Mouse (Mus musculus) spleen, postnatal 14 days (tissue): Measurements from ENCODE around the gene Armc7.
"Not testable (repeated sequence)": the region's sequence is repeated elsewhere in the genome, so short reads cannot be mapped to it uniquely, and the experiment has no call there.

Experiments
- DNase-seq, 2 experiments: peaks; one replicate each; pipeline ENCODE4 v3.0.0; 2021 to 2022; ENCODE audit warnings: low spot score in 2 of 2

Gene Armc7

DNA sequence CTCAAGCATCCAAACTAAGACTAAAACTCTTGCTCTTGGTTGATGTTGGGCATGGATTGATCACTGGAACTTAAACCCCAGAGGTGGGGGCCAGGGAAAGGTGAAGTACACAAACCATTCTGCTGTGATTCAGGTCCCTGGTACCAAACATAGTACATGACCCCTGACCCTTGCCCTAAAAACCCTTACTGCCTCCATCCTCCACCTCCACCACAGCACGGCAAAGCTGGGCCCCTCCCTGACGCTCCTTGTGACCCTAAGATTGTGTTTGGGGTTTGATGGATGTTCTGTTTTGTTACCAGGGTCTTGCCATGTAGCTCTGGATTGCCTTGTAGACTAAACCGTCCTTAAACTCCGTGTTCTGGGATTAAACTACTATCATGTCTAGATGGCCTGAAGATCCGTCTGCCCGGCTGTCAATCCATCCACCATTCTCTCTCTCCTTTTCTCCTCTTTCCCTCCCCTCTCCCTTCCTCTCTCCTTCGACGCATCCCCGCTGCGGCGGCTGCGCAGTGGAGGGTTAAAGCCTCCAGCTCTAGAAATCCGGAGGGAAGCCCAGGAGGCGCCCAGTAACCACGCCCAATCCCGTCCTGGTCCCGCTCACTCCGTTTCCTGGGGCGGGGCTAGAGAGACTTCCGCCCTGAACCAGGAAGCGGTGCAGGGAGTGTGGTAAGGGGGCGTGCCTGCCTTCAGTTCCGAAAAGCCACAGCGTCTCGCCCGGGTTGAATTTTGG is at the start of gene Armc7:
TSS of gene Armc7 (plus strand) at position 643 of the 733 bp plus-strand sequence.
- peak; percentile 86 to 87 for DNase-seq

DNA sequence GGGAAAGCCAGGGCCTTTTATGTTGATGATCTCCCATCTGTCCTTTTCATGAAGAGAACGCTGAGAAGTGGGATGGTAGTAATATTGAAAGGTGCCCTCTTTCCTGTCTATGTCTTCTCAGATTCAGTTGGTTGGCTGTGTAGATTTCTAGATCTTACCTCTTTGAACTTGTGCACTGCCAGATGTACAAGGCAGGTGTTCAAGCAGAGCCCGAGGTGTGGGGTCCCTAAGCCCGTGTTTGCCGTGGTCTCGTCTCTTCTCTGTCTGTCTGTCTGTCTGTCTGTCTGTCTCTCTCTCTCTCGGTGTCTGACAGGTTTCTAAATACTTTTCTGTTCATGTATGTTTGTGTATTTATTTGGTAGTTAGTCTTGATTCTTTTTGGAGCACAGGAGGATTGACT is 49.8 kb upstream of the Armc7 start:
- no peak for DNase-seq

DNA sequence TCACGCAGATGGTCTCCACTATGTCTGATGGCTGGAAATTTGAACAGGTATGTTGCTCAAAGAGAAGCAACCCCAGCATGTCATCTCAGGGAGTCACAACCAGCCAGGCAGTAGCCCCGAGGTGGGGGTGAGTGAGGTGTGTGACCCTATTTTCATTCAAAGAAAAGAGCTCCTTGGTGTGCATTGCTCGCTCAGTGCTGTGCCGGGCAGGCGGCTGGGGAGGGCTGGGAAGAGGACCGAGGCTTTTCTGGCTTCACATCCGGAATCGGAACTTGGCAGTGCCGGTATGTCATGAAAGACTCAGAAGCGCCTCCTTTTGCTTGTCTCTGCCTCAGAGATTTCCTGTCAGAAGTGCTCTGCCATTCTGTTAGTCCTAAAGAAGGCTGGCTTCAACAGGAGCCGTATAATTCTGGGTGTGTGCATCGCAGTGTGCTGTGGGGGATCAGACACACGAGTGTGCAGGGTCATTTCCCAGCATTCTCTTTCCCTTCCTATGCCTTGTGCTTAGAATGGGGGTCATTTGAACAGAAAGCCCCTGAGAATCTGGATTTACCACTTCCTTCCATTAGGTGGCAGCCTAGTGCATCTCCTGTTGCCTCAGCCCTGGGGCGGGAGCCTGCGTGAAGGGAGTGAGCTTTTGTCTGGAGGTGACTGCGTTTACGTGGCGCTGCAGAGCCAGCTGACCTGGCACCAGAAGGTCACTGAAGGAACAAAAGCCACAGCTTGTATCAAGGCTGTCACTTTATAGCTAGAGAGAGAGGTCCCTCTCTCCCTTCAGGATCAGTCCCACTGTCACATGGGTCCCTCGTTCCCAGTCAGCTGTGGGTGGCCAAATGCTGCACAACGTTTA is 47.8 kb upstream of the Armc7 start:
- peak in 1 of 2 experiments; percentile 51 for DNase-seq

DNA sequence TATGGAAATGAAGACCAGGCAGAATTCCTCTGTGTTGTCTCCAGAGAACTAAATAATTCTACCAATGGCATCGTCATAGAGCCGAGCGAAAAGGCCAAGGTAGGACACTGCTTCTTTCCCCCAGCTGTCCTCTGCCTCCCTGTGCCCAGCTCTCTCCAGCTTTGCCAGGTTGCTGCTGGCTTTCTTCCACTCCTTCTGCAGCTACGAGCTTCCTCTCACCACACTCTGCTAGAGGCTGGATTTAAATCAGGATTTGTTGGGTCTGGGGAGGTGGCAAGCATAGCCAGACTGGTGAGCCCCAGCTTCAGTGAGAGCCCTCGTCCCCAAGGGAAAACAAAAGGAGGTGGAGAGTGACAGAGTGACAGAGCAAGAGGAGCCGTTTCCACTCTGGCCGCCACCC is 46.2 kb upstream of the Armc7 start:
- DNase-seq: no peak

DNA sequence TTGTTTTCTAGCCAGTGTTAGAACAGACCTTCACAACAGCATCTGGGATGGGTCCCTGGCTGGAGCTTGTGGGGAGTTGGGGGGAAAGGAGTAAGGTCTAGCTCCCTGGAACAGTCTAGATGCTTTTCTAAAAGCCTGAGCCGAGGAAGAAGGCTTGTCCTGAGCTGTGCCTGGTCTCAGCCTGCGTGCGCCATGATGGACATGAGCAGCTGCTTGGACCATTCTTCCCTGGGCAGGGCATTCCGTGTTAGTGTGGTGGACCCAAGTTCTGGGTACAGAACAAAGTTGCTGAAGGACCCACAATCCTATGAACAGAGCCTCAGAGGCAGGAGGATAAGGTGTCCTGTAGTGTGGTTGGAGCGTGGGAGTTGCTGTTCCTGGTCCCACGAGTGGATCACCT is 44.9 kb upstream of the Armc7 start:
- no peak for DNase-seq

DNA sequence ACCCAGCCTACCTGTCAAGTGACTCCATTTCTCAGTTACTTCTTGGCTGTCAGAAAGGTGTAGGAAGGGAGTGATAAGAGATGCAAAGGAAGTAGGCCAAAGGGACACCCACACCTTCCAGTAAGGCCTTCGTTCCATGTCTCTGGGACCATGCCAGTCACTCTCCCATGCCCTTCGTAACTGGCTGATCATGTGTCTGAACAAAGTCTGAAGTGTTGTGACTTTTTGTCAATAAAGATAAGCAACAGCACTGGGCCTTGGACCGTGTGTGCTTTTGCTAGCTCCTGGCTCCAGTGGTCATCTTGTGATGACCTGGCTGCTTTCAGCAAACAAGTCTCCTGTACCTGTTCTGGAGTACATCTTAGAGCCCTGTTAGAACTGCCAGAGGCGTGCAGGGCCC is 42.7 kb upstream of the Armc7 start:
- DNase-seq: no peak

DNA sequence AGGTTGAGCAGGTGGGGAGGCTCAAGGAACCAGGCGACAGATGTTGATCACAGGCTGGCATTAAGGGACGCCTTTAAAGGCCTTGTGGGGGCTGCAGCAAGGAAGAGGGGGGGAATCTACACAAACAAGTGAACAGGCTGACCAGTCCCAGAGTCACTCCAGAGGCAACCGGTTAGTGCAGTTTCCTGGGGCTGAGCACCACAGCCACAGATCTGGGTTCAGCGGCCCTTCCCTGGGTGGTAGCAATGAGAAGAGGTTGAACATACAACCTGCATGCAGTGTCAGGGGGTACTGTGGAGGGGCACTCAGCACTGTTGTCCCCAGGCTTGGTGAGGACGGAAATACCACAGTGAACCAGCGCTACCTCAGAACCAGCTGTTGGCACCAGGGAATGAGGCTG is 42.1 kb upstream of the Armc7 start:
- DNase-seq: no peak

DNA sequence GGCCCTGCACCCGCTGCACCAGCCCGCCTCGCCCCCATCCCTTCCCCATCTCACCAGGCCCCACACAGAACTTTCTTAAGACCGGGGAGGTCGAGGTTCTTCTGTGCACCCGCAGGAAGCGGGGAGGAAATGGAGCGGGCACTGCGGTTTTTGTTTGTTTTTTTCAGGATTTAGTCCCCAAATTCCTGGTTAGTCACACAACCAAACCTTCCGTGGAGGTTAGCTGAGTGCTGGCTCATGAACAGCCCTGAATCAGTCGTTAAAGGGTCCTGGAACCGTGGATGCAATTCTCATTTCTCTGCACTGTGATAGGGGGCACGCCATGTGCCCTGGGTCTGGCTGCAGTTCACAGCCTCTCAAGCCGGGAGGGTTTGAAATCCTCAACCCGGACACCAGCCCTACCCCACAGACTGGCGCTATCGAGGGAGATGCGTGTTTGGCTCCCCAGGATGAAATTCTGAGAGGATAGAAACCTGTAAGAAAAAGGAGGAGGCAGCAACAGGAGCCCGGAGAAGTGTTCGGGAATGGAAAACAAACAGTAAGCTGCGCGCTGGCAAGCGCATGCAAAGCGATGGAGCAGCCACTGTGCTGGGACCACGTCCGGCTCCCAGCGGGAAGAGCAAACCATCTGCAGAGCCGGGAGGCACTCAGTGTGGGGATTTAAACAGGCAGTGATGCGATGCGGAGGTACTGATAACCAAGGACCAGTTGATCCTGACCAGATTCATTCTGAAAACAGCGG is 39.7 kb upstream of the Armc7 start:
- no peak for DNase-seq

DNA sequence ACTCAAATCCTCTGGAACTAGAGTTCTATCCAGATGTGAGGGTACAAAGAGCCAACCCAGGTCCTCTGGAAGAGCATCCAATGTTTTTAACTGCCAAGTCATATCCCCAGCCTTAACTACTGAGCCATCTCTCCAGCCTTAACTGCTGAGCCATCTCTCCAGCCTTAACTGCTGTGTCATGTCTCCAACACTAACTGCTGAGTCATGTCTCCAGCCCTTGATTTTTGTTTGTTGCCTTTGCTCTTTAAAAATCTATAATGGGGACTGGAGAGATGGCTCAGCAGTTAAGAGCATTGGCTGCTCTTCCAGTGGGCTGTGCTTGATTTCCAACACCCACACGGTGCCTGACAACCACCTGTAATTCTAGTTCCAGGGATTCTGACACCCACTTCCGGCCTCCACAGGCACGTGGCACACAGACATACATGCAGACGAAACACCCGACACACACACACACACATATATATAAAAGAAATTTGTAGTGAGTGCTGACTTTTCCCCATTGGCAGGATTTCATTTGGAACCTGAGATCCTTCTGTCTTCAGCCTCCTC is 37.8 kb upstream of the Armc7 start:
- no peak for DNase-seq

DNA sequence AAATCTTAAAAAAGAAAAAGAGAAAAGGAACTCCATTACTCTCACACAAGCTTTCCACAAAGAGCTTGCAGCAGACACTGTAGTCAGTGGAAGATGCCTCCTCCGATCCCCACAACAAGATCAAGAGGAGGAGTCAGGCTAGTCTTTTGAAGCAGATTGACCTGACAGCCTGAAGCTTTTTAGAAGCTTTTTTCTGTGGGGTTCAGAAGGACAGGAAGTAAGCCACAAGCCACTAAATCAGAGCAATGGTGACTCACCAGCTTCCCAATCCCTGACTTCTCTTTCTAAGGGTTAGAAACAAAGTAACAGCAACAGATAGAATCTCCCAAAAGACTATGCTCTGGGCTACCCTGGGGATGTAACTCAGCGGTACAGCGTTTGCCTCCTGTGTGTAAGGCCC is 36.1 kb upstream of the Armc7 start:
- no peak for DNase-seq

DNA sequence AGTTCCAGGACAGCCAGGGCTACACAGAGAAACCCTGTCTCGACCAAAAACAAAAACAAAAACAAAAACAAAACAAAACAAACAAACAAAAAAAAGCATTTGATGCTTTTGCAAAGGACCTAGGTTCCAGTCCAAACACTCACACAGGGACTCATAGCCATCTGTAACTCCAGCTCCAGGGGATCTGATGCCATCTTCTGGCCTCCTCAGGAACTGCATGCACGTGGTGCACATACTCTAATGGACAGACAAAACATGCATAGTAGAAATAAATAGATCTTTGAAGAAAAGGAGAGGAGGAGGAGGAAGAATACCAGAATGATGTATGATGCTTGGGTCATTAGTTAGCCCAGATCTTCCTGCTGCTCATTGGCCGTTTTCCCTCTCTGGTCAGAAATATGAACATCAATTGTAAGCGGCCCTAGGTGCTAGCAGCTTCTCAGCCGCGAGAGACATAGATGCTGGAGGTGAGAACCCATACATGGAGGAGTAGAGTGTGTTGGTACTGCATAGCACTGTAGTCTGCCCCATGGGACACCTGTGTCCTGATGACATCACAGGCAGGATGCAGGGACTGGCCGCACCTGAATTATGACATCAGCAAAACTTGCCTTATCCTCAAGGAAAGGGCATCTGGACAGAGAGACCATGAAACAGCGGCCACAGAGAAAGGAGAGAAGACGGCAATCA is 35.4 kb upstream of the Armc7 start, which contains the start of gene Trim80:
TSS of gene Trim80 (plus strand) at position 640 of the 690 bp plus-strand sequence.
- DNase-seq: no peak

DNA sequence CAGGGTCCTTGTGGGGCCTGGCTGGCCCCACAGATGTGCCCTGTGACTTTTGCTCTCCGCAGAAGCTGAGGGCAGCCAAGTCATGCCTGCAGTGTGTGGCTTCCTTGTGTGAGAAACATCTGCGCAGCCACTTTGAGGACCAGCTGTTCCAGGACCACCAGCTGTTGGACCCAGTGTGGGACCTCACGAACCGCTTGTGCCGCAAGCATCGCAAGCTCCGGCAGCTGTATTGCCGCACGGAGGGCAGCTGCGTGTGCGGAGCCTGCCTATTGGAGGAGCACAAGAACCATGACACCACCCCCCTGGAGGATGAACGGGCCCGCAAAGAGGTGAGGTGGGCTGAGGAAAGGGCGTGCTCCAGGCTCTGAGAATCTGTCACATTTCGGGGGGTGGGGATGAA is 34.0 kb upstream of the Armc7 start:
- no peak for DNase-seq

DNA sequence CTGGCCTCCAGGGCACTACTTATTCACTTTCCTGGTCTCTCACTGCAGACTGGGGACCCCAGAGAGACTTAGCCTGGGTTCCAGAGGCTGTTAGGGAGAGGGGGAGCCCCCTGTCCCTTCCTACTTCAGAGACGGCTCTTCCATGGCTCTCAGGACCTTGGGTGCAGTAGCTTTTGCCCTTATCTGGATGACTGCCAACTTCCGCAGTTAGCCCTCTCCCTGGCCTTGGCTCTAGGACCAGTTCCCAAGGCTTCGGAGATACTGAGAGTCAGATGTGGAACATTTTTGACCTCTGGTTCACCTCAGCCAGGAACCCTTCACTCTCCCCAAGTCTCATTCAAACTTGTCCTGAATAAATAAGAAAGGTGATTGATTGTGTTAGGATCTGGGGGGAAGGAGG is 28.6 kb upstream of the Armc7 start:
- DNase-seq: no peak

DNA sequence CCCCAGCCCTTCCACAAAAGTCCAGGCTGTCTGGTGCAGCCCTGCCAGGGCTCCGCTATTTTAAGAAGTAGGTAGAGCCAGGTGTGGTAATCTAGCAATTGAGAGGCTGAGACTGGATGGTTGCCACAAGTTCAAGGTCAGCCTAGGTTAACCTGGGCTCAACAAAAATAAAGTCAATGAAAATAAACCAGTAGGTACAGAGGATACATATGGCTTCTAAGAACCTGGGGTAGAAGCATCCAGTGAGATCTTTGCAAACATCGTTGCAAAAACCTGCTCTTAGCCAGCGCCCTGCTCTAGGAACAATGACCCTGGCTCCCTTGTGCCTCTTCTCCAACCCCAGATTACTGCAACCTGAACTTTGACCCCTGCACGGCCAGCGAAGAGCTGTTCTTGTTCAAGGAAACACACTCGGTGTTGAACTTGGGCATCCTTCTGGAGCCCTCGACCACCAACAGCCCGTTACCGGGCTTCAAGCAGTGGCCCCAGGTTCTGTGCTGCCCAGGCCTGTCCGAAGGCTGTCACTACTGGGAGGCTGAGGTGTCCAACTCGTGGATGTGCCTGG is 28.1 kb upstream of the Armc7 start:
- DNase-seq: no peak

DNA sequence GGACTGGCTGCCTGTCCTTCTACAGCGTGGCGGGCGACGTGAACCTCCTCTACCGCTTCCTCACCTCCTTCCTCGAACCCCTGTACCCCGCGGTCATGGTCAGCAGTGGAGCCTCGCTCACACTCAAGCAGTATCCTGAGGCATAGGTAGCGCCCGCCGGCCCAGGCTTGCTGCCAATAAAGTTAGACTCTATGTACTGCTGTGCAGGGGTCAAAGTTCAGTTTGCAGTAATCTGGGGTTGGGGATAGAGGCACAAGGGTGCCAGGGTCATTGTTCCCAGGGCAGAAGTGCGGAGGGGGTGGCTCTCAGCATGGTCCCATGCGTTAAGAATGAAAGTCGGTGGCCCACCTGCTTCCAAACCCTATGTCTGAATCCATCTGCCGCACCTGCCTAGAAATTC is 27.4 kb upstream of the Armc7 start:
- no peak for DNase-seq

DNA sequence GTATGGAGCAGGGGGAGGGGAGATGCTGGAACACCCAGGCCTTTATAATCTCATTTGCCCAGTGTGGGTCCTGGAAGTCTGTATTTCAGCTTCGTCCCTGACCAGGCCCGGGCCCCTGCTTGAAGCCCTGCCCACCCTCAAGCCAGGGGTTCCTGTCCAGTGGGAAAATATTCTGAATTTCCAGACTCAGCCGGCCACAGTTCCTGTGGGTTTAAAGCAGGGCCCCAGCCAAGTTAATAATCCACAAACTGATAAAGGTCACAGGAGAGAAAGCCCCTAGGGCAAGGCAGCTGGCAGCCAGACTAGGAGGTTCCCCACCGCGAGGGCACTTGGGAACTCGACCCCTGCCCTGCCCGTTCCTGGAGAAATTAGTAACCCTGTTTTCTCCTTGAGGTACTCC is 26.5 kb upstream of the Armc7 start:
- no peak for DNase-seq

DNA sequence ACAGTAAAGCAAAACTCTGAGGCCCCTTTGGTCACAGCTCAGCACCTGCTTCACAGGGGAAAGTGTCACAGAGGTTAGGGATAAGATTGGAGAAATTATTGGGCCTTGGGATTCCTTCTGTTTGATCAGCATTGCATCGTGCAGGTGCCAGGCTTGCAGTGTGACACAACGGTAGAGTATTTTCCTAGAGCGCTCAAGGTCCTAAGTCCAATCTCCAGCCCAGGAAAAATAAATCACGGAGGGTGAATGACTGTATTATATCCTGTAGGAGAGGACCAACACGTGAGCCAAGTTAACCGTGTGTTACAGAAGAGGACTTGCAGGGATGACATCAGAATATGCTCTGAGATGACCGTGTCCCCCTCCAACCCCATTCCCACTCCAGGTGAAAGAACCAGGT is 25.3 kb upstream of the Armc7 start:
- no peak for DNase-seq

DNA sequence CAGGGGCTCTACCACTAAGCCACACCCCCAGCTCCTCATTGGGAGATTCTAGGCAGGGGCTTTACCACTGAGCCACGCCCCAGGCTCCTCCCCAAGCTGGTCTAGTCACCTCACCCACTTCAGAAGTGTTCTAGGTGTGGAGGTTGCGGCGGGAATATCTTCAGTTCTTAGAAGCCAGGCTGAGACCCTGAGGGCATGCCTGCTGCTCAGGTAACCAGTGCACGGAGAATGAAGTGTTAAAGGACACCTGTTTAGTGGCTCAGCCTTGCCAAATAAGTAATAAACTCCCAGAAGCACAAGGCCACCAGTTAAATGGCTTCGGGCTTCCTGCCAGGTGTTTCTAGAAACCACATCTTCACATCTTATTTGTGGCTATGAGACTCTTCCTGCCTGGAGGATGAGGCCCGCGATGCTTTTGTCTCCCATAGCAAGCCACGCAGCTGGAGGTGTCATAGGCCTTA is 23.7 kb upstream of the Armc7 start:
- DNase-seq: no peak

DNA sequence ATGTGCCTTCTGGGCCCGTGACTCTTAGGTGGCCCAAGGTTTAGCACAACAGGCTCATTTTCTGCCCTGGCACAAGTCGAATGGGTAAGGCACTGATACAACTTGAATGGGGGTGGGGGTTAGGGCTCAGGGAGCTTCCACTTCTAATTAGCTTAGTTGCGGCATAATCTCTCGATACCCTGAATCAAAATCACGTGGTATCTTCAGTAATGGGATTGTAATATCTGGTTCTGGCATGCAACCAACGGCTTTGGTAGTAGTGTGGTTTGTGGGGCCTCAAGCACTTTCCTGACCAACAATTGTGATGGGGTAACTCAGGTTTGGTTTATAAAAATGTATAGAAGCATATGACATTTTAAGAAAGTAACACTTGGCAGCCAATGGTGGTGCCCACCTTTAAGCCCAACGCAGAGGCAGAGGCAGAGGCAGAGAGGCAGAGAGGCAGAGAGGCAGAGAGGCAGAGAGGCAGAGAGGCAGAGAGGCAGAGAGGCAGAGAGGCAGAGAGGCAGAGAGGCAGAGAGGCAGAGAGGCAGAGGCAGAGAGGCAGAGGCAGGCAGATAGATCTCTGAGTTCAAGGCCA is 23.1 kb upstream of the Armc7 start:
- DNase-seq: no peak

DNA sequence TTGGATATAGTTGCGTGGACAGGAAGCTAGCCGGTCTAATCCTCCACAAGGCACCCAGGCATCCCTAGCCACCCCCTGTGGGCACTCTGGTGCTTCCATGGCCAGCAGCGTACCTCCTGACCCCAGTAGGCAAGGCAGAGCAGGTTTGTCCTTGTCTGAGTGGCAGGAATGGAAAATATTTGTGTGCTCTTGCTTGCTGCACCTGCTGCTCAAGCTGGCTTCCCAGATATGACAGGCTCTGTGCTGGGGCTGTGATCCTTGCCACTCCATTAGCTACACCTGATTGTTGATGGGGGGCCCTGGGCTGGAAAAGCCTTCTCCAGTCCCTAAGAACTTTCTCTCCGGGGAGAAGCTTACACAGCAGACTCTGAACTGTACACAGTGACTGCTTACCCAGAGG is 22.2 kb upstream of the Armc7 start:
- DNase-seq: no peak

DNA sequence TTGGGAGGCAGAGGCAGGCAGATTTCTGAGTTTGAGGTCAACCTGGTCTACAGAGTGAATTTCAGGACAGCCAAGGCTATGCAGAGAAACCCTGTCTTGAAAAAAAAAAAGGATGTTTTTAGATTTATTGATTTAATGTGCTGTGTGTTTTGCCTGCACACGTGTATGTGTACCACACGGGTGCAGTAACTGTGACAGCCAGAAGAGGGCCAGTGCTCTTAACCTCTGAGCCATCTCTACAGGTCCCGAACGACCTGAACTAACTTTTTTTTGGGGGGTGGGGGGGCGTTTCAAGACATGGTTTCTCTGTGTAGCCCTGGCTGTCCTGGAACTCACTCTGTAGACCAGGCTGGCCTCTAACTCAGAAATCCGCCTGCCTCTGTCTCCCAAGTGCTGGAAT is 20.6 kb upstream of the Armc7 start:
- not testable (repeated sequence) for DNase-seq
